ENCODE assay signal across 14 mouse cellular contexts in the genomic region with DNA sequence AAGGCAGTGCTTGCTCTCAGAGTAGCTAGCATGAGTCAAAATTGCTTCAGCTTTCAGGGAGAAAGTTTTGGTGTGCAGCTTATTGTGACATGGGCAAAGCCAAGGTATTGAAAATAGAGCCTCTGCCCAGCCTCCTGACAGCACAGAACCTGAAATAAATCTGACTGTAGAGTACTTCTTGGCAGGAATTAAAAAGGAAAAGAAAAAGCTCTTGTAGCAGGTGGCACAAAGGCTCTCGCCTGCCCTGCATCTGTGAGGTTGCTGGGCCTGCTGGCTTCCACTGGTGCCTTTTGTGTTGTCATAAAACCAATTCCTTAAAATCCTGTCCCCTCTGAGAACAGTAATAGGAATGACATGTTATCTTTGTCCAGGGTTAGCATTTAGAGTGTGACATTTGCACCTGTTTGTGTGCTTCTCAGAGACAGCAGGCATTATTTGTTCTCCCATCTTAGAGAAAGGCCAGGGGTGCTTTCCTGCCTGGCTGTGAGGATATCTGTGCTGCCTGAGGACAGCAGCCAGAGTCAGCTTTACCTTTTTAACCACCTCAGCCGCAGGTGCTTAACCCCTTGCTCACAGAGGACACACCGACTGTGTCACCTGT.
"Had no signal": no experiment of that assay in that cellular context is flagged by ENCODE, and none has a peak within 500 bp of the region (broad histone marks: within the 10 kb centered on the region; RNA-seq: fewer than 3 reads in every experiment).

No protein-coding gene starts in this region.

- DNase-seq: kidney, adult 18-20 months; kidney, adult 9 months; kidney, postnatal 14 days; kidney, postnatal 4 days; left cerebral cortex, postnatal 4 days; lung, adult 2 months; lung, postnatal 14 days; midbrain, embryonic 14.5 days; thymus, adult 18-20 months; thymus, postnatal 36 days had no signal

- H3K27me3 ChIP-seq: limb, embryonic 12.5 days; limb, embryonic 15.5 days; liver, embryonic 12.5 days had no signal

- H3K9me3 ChIP-seq: limb, embryonic 15.5 days; liver, embryonic 12.5 days had no signal

- H3K36me3 ChIP-seq: limb, embryonic 12.5 days; limb, embryonic 15.5 days; liver, embryonic 12.5 days had no signal

- ATAC-seq: liver, embryonic 12.5 days had no signal

- H3K9ac ChIP-seq: limb, embryonic 12.5 days; limb, embryonic 15.5 days; liver, embryonic 12.5 days had no signal

- H3K4me2 ChIP-seq: limb, embryonic 12.5 days; limb, embryonic 15.5 days; liver, embryonic 12.5 days had no signal

- H3K4me3 ChIP-seq: limb, embryonic 12.5 days; limb, embryonic 15.5 days; liver, embryonic 12.5 days had no signal

- H3K27ac ChIP-seq: limb, embryonic 12.5 days; limb, embryonic 15.5 days; liver, embryonic 12.5 days; macrophage had no signal

- H3K4me1 ChIP-seq: limb, embryonic 12.5 days; limb, embryonic 15.5 days had no signal
